Mouse (Mus musculus): Measurements from ENCODE around the gene Card11.

- TF ChIP-seq GATA1 (IDR thresholded peaks at IDR 0.05; ENCODE audit: borderline replicate concordance, low read length): no peak
- TF ChIP-seq FLI1 (IDR thresholded peaks at IDR 0.05; ENCODE audit: low read length): no peak
Observed at GRCm38 (mm10) chr5:140872532-140873038, 127.8 kb downstream of the Card11 start.
